Mouse (Mus musculus) lung, postnatal 0 days (tissue): ENCODE measurements at regions not wholly inside any gene's neighbourhood (a gene's known extent, or its start where the extent isn't known, plus 50 kb on each side); places are given as distances from the start of the nearest gene placed in this dataset.

Experiments used
- CTCF ChIP-seq: IDR thresholded peaks from 2 replicates; pipeline ENCODE4 v1.5.1; 2016; ENCODE audit warnings: antibody characterized with exemption, mild to moderate bottlenecking
- EP300 ChIP-seq: IDR thresholded peaks from 2 replicates; pipeline ENCODE4 v1.6.1; 2016; ENCODE audit warnings: antibody characterized with exemption, mild to moderate bottlenecking, control low read depth

DNA sequence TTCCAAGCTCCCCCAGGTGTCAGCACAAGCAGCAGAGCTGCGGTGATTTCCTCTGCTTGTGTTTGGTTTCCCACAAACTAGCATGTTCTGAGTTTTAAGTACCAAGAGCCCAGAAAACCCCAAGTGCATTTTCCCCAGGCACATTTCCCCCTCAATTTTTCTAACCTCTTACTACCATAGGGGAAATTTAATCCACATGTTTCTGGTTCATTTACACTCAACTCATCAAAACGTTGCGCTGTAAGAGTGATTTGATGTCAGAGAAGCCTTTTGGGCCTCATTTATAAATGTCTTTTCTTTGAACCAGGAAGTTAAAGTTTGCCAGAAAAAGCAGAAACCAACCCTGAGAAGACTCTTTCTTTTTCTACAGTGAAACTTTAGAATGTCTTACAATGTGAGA lies 89.4 kb downstream of the Gm10192 start:
- no peak for TF ChIP-seq EP300
- no peak for TF ChIP-seq CTCF
